Mouse (Mus musculus) naive thymus-derived CD4-positive, alpha-beta T cell, adult 2 months (primary cell): Measurements from ENCODE around the gene Prep.
"Not testable (repeated sequence)": the region's sequence is repeated elsewhere in the genome, so short reads cannot be mapped to it uniquely, and the experiment has no call there.

Source experiments
- DNase-seq: peaks from one replicate; pipeline ENCODE4 v3.0.0-alpha.2; 2011; ENCODE audit warnings: low read depth

Prep gene

DNA sequence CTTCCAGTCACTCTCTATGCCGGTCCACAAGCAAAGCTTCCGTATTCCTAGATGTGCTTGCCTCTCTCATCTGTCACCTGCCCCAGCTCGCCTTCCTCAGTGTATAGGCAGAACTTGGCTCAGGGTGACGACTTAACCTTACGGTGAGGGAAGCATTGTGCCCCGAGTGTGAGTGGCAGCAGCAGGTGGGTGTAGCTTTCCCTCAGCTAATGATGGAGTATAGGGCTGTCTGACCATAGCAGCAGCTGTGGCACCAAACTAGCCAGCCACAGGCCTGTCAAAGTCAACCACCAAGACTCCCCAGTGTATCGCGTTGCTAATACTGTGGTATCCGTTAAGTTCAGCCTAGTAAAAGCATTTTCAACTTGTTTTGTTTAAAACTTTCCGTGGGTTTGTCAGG is 9.6 kb downstream of the Prep start:
- no peak for DNase-seq

DNA sequence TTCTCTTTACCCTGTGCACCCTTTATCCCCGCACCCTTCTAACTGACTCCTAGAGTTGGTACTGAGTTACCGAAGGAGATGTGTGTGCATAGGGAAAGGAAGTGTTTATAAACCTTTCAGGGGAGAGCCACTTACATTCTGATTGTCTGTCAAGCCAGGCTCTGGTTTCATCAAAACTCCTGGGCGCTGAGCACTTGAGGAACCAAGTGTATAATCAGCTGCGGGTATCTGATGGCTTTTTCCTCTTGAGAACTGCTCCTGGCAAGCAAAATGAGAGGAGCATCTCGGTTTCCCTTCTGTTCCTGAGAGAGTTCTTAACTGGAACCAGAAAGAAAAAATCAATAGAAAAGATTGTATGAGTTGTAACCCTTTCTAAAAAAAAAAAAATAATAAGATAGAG is 10.3 kb downstream of the Prep start:
- DNase-seq, result no peak

GRCm38 (mm10) chr10:45079756-45080155 is 12.8 kb downstream of the Prep start:
- DNase-seq, result no peak

GRCm38 (mm10) chr10:45080490-45080889 is 13.5 kb downstream of the Prep start:
- no peak for DNase-seq

DNA sequence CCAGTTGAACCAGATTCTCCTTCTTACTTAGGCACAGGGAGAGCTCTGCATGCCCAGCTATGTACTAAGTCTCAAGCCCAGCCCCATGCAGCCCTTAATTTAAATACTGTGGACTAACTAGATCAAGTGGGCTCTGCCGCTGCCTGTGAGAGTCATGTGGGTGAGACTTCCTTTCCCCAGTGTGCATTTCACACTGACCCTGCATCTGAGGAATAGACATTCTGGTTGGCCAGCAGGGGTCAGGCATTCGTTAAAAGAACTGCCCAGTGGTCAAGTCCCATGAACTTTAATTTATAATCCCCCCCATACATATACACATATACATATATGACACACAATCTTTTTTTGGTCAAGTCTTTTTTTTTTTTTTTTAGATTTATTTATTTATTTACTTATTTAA is 15.7 kb downstream of the Prep start:
- DNase-seq, result no peak

- not testable (repeated sequence) for DNase-seq
These were observed 17.0 kb downstream of the Prep start for GRCm38 (mm10) chr10:45084002-45084401.

- DNase-seq, result no peak
These were observed 17.5 kb downstream of the Prep start for GRCm38 (mm10) chr10:45084471-45084870.

DNA sequence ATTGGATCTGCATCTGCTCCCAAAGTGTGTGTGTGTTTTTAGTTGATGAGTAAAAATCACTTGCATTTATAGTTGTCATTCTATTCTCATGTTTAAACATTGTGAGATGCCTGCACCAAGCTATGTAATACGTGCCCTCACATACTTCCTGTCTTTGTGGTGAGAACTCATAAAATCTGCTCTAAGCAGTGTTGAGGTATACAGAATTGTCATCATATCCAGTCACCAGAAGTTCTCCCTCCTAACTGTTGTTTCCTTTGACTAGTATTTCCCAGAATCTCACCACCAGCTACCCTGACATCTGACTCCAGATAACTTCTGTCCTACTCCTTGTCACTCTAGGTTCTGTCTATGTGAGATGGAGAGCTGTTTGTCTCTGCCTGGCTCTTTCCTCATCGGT is 18.3 kb downstream of the Prep start:
- no peak for DNase-seq

DNA sequence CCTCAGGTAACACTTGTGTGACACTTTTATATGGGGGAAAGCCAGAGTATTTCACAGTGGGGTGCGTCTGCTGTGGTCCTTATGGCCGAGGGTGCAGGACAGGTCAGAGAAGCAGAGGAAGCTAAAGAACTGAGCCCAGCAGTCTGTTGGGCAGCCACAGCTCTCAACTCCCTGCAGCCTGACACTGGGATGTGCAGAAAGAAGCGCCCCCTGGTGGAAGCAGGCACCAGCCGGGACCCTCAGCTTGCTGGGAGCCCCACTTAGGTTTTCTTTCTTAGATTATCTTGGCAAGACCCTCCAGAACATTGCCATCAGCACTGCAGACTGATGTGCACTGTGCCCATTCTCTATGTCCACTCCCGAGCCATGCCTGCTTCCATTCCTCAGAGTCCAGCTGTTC is 19.6 kb downstream of the Prep start:
- DNase-seq, result peak; percentile 23

- no peak for DNase-seq
These were observed 24.6 kb downstream of the Prep start for GRCm38 (mm10) chr10:45091462-45092079.

DNA sequence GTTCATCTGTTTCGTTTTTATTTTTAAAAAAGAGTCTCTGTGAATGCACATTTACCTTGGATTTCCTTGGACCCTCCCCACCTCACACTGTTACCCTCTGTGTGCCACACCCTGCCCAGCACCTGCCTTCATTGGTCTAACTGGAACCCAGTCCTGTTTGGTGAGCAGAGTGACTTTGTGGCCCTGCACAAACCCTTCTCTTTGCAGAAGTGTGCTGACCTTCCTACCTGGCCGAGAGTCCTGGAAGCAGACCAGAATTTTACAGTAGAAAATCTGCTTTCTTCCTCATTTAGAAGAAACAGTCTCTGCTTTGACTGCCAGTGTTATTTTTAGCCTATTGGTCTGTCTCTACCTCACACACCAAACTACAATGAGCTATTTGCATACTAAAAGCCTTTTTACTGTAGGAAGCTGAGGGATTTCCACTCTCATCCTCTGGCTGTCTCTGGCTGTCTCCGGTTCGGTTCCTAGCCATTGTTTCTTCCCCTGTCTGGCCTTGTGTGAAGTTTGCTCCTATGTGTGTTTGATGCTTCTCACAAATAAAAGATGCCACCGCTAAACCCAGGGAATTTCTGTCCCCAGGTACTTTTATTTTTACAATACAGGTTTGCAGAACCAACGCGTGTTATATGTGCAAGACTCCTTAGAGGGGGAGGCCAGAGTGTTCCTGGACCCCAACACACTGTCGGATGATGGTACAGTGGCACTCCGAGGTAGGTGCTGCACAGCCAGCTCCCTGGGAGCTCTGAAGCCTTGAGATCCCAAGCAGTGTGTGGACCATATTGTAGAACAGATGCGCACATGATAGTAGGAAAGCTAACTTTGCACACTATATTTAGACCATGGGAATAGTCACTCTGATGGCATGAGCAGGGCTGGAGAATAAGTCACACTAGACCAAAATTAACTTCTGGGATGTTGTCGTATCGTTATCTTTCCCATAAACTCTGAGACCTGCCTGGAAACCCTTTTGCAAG is 25.4 kb downstream of the Prep start:
- no peak for DNase-seq

DNA sequence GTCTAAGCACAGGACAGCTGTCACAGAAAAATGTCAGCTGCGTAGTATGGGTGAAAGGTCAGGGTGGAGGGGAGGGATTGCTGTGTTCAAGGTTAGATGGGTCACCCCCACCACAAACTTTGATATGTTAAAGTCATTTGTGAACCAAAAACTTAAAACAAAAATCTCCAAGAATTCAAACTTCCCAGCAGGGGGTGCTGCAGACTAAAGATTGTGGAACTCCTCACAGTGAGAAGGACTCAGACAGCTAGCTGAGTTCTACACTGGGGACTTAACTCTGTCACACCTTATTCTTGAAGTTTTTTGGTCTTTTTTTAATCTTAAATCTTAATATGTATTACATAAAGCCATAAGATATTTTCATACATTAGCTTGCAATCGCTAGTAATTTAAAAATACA is 31.7 kb downstream of the Prep start:
- peak; percentile 8 for DNase-seq

GRCm38 (mm10) chr10:45100473-45100872 is 33.5 kb downstream of the Prep start:
- DNase-seq, result no peak

GRCm38 (mm10) chr10:45103184-45103583 is 36.2 kb downstream of the Prep start:
- DNase-seq, result no peak

DNA sequence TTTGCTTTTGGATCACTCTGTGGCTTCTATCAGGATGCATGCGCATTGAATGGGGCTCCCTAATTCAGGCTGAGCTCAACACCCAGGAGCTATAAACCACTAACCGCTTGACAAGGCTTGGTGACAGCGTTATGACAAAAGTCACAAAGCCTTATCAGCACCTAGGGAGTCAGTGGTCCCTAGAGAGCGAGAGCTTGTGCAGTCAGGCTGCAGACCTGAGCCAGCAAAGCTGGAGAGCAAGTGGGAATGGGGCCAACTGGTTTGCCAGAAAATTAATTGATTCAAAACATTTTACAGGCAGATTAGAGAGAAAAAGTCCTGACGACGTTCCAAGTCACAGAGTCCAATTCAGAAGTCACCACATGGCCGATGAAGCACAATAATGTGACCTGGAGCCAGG is 37.1 kb downstream of the Prep start:
- no peak for DNase-seq

- no peak for DNase-seq
These were observed 37.6 kb downstream of the Prep start for GRCm38 (mm10) chr10:45104535-45105079.

DNA sequence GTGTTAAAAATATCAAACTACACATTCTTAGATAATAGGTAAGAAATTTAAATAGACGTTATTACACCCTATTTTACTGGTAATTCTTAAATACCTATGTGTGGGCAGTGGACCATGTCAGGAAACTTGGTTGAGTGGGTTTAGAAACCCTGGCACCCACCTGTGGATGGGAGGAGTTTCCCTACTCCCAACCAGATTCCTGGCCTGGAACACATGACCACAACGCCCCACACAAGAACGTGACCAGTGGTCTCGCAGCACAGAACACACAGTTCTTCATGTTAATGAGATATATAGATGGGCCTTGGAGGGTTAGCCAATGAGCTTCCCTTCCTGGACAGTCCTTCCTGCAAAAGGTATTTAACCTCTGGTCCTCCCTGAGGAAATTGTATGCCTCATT is 39.5 kb downstream of the Prep start:
- DNase-seq, result no peak

DNA sequence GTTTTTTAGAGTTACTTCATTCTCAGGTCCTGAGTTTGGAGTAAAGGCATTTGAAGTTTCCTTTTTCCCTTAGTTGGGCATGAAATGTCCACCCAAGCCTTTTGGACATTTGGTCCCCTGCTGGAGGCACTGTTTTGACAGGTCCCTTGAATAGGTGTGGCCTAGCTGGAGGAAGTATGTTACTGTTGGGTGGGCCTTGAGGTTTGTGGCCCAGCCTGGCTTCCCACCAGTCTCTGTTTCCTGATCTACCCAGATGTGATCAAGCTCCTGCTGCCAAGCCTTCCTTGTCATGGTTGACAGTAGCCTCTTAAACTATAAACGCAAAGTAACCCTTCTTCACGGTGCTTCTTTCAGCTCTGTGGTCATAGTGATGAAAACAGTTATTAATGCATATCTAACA is 40.3 kb downstream of the Prep start:
- no peak for DNase-seq

DNA sequence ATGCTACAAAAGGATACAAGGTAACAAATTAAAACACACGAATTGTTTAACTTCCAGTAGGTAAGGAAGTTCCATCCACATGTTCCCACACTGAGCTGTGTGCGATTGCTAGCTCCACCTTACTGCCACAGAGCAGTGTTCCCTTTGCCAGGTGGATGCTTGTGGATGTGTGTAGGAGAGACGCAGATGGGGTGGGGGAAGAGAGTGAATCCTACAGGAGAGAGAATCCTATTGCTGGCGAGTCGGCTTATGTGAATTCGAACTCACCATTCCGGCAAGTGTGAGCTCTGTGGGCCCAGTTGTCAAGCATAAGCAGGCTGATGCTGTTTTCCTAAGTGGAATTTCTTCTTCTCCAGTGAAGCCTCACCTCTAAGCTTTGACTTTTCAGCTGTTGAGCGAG is 42.0 kb downstream of the Prep start:
- no peak for DNase-seq

- DNase-seq, result no peak
These were observed 43.0 kb downstream of the Prep start for GRCm38 (mm10) chr10:45109974-45110373.

DNA sequence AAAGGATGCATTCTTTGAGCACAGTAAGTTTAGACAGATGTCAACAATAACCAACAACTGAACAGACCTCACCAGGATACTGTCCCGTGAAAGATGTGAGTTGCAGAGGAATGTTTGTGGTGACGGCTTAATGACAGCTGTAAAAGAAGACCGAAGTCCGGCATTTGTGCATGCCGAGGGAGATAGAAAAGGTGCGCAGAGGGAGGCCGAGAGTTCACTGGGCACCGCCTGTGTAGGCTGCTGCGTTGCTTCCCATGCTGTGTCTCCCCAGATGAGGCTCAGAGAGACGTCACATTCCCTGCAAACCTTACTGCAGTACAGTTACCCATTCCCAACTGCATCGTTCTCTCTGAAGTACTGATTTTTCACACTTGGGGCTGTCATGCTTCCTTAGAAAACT is 45.9 kb downstream of the Prep start:
- DNase-seq, result no peak

DNA sequence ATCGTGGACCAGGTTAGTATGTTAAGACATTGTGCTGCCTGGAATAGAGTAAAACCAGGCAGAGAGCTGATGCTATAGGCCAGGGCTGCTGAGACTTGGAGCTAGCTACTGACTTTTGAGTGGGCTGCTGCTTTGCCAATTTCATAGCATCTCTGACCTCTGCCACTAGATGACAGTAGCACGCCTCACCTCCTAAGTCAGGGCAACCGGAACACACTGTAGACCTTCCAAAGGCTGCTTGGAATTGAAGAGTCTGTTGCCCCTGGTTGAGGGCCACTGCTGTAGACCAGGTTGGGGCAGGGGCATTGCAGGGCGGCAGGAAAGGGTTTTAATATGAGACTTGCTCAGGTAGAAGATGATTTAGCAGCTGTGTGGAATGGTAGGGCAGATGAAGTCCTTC is 47.5 kb downstream of the Prep start:
- no peak for DNase-seq

- DNase-seq, result no peak
These were observed 49.8 kb downstream of the Prep start for GRCm38 (mm10) chr10:45116832-45117231.
